Mouse (Mus musculus) lung, adult 2 months (tissue): ENCODE results near the gene Msl2.

ENCODE experiments used
- CTCF ChIP-seq: fragments of 200-500 bp; IDR thresholded peaks from 2 replicates; pipeline ENCODE4 v1.5.1; 2011; ENCODE audit warnings: mild to moderate bottlenecking, low read length, control low read depth; ENCODE audit not compliant: insufficient read depth
- POLR2A ChIP-seq: fragments of 200-500 bp; IDR thresholded peaks from 2 replicates; pipeline ENCODE4 v1.6.1; 2011; ENCODE audit warnings: low read depth, mild to moderate bottlenecking, control low read depth, low read length, borderline replicate concordance; ENCODE audit errors: extremely low read depth

GRCm38 (mm10) chr9:101045710-101046338, 28.1 kb upstream of the Msl2 start:
- TF ChIP-seq CTCF = no peak
- TF ChIP-seq POLR2A = no peak
